Mouse (Mus musculus): ENCODE measurements around the gene Gpt2. TPM values are rescaled to one million over a fixed set of nuclear protein-coding genes. Genes with fewer than 3 reads are reported as not detected.

Gpt2 gene
- total and polyA plus RNA-seq, 3 experiments: 29.7 to 50.0 (median 37.8) TPM

GRCm38 (mm10) chr8:85474924-85475323 lies 17.5 kb upstream of the Gpt2 start:
- H3K4me1 ChIP-seq (ENCODE audit: control insufficient read depth in 1 of 2, insufficient read depth in 2 of 2): peaks cover 0 to 7% of the 10 kb centered on the region in 2 experiments; a peak in 1 of 4 replicates
- H3K4me2 ChIP-seq (ENCODE audit: insufficient read depth, low read depth, poor library complexity, severe bottlenecking): no peak overlapping the region
- no peaks in the 10 kb centered on the region for H3K79me2 ChIP-seq (replicated peaks; ENCODE audit: control insufficient read depth, extremely low read depth, insufficient read depth, poor library complexity, severe bottlenecking)
- TF ChIP-seq ZC3H11A (IDR thresholded peaks at IDR 0.05; ENCODE audit: low read depth, low read length): no peak
- no peak for TF ChIP-seq E2F4 (IDR thresholded peaks at IDR 0.05; ENCODE audit: insufficient replicate concordance, low read depth, low read length)
- no peak for TF ChIP-seq ZNF384 (IDR thresholded peaks at IDR 0.05; ENCODE audit: low read depth, low read length)
- TF ChIP-seq RAD21 (IDR thresholded peaks at IDR 0.05; ENCODE audit: low read depth, low read length): no peak
- no peak for TF ChIP-seq USF2 (conservative IDR thresholded peaks at IDR 0.05; ENCODE audit: low read depth, low read length)
- no peak for TF ChIP-seq MXI1 (IDR thresholded peaks at IDR 0.05; ENCODE audit: low read depth, low read length)
- no peak for TF ChIP-seq CHD2 (IDR thresholded peaks at IDR 0.05; ENCODE audit: low read length)
- TF ChIP-seq BHLHE40 (IDR thresholded peaks at IDR 0.05; ENCODE audit: low read depth, low read length): no peak
- TF ChIP-seq NRF1 (IDR thresholded peaks at IDR 0.05; ENCODE audit: low read depth, low read length): no peak
- H3K27ac ChIP-seq (ENCODE audit: insufficient read depth, low read depth): no peak overlapping the region
- dilution Hi-C loops (cut with MboI; ENCODE audit: extremely low pct_ligation_motif_present, extremely low pct_unique_long_range_greater_than_20kb, low sequenced_read_pairs) (no loop called here), in situ Hi-C loops (cut with MboI; ENCODE audit: low pct_ligation_motif_present, low pct_unique_long_range_greater_than_20kb, low sequenced_read_pairs) (loop anchor here (25.0 kb wide), 1 partner anchor 187 kb away; no protein-coding TSS in a partner anchor)
- peaks cover 3% of the 10 kb centered on the region for H3K9me3 ChIP-seq (replicated peaks; ENCODE audit: low read length)
- no peak for DNase-seq (ENCODE audit: extremely low read depth)
- no peak overlapping the region for H3K9ac ChIP-seq (ENCODE audit: insufficient read depth, low read depth)
- H3K4me3 ChIP-seq (replicated peaks in 1 of 3; ENCODE audit: low read depth in 2 of 3, low read length in 2 of 3, poor library complexity in 1 of 3): no peak overlapping the region
- H3K27me3 ChIP-seq (replicated peaks): no peaks in the 10 kb centered on the region
- H3K36me3 ChIP-seq (replicated peaks in 1 of 2; ENCODE audit: control insufficient read depth in 1 of 2, insufficient read depth in 1 of 2, low read length in 1 of 2): no peaks in the 10 kb centered on the region

- Histone ChIP-seq H3K36me3 (replicated peaks in 1 of 2; ENCODE audit: control insufficient read depth in 1 of 2, insufficient read depth in 1 of 2, low read length in 1 of 2) (no peaks in the 10 kb centered on the region), H3K79me2 (replicated peaks; ENCODE audit: control insufficient read depth, extremely low read depth, insufficient read depth, poor library complexity, severe bottlenecking) (no peaks in the 10 kb centered on the region), H3K4me2 (ENCODE audit: insufficient read depth, low read depth, poor library complexity, severe bottlenecking) (no peak overlapping the region), H3K4me1 (ENCODE audit: control insufficient read depth in 1 of 2, insufficient read depth in 2 of 2) (peaks cover 3 to 12% of the 10 kb centered on the region in 2 experiments), H3K9me3 (replicated peaks; ENCODE audit: low read length) (peaks cover 3% of the 10 kb centered on the region), H3K27me3 (replicated peaks) (no peaks in the 10 kb centered on the region), H3K27ac (ENCODE audit: insufficient read depth, low read depth) (no peak overlapping the region), H3K9ac (ENCODE audit: insufficient read depth, low read depth) (no peak overlapping the region), H3K4me3 (replicated peaks in 1 of 3; ENCODE audit: low read depth in 2 of 3, low read length in 2 of 3, poor library complexity in 1 of 3) (no peak overlapping the region)
- in situ Hi-C loops (cut with MboI; ENCODE audit: low pct_ligation_motif_present, low pct_unique_long_range_greater_than_20kb, low sequenced_read_pairs): no loop called here
- DNase-seq (ENCODE audit: extremely low read depth): no peak
- TF ChIP-seq TBP (conservative IDR thresholded peaks at IDR 0.05; ENCODE audit: low read depth, low read length) (no peak), ELF1 (IDR thresholded peaks at IDR 0.05; ENCODE audit: low read depth, low read length) (no peak), MYC (IDR thresholded peaks at IDR 0.05; ENCODE audit: low read depth, low read length) (no peak), EP300 (IDR thresholded peaks at IDR 0.05; ENCODE audit: low read length) (no peak), SMC3 (IDR thresholded peaks at IDR 0.05; ENCODE audit: low read depth, low read length) (no peak), CHD1 (IDR thresholded peaks at IDR 0.05; ENCODE audit: low read depth, low read length) (no peak), HCFC1 (IDR thresholded peaks at IDR 0.05; ENCODE audit: low read depth, low read length) (no peak), ETS1 (conservative IDR thresholded peaks at IDR 0.05; ENCODE audit: low read depth, low read length) (no peak), JUND (conservative IDR thresholded peaks at IDR 0.05; ENCODE audit: low read depth, low read length) (no peak), MAX (IDR thresholded peaks at IDR 0.05; ENCODE audit: low read length) (no peak), USF1 (IDR thresholded peaks at IDR 0.05; ENCODE audit: low read depth, low read length) (no peak), IRF4 (IDR thresholded peaks at IDR 0.05; ENCODE audit: low read depth, low read length) (no peak)
- dilution Hi-C loops (cut with MboI; ENCODE audit: extremely low pct_ligation_motif_present, extremely low pct_unique_long_range_greater_than_20kb, low sequenced_read_pairs): no loop called here
These were observed 15.3 kb upstream of the Gpt2 start for GRCm38 (mm10) chr8:85476970-85477545.

Data from CH12.LX (cell line).